Comparison of ENCODE assay signal across 12 mouse cellular contexts in genomic region chrX:138170146-138170545, GRCm38 (mm10). TPM values are rescaled to one million over a fixed set of nuclear protein-coding genes. Genes with fewer than 3 reads are reported as not detected.
A peak's percentile ranks its signal among the peaks of the same experiment; 100 is the strongest.
DNase-seq lines count a peak whose midpoint lies in the region; ATAC-seq and TF ChIP-seq lines count a peak whose summit lies in the region.
"Had no signal": no experiment of that assay in that cellular context is flagged by ENCODE, and none has a peak within 500 bp of the region (broad histone marks: within the 10 kb centered on the region; RNA-seq: fewer than 3 reads in every experiment).

No protein-coding gene starts in this region.

- no peak overlapping the region for H3K9ac ChIP-seq in forebrain, postnatal 0 days
- H3K9ac ChIP-seq in forebrain, embryonic 12.5 days: no peak overlapping the region
- H3K9ac ChIP-seq: embryonic facial prominence, embryonic 12.5 days had no signal

- no peaks in the 10 kb centered on the region for H3K9me3 ChIP-seq in forebrain, postnatal 0 days (ENCODE audit: low read length)
- no peaks in the 10 kb centered on the region for H3K9me3 ChIP-seq in forebrain, embryonic 12.5 days
- H3K9me3 ChIP-seq: embryonic facial prominence, embryonic 12.5 days had no signal

- no peak overlapping the region for H3K4me3 ChIP-seq in forebrain, postnatal 0 days (ENCODE audit: low read depth, low read length)
- H3K4me3 ChIP-seq in forebrain, embryonic 12.5 days (replicated peaks): no peak overlapping the region
- H3K4me3 ChIP-seq: embryonic facial prominence, embryonic 12.5 days had no signal

- no peak overlapping the region for H3K27ac ChIP-seq in forebrain, postnatal 0 days (ENCODE audit: low read depth, low read length)
- H3K27ac ChIP-seq in forebrain, embryonic 12.5 days: no peak overlapping the region
- H3K27ac ChIP-seq: embryonic facial prominence, embryonic 12.5 days had no signal

- no peak overlapping the region for H3K4me2 ChIP-seq in forebrain, postnatal 0 days (ENCODE audit: low read depth)
- no peak overlapping the region for H3K4me2 ChIP-seq in forebrain, embryonic 12.5 days
- H3K4me2 ChIP-seq: embryonic facial prominence, embryonic 12.5 days had no signal

- H3K27me3 ChIP-seq in forebrain, postnatal 0 days (ENCODE audit: insufficient read depth, low read length): no peaks in the 10 kb centered on the region
- peaks cover 4% of the 10 kb centered on the region; the same call in 1 of the 2 replicates for H3K27me3 ChIP-seq in forebrain, embryonic 12.5 days
- H3K27me3 ChIP-seq: embryonic facial prominence, embryonic 12.5 days had no signal

- no peaks in the 10 kb centered on the region for H3K36me3 ChIP-seq in forebrain, postnatal 0 days (ENCODE audit: insufficient read depth)
- no peaks in the 10 kb centered on the region for H3K36me3 ChIP-seq in forebrain, embryonic 12.5 days (replicated peaks)
- H3K36me3 ChIP-seq: embryonic facial prominence, embryonic 12.5 days had no signal

- no peak for ATAC-seq in forebrain, postnatal 0 days
- ATAC-seq in forebrain, embryonic 12.5 days (ENCODE audit: low FRiP score): no peak
- no peak for ATAC-seq in frontal cortex, adult (ENCODE audit: low TSS enrichment)

- WGBS in forebrain, postnatal 0 days: 22% methylated on average over 3 of the region's 3 CpGs
- WGBS in forebrain, embryonic 12.5 days: 15% methylated on average over 3 of the region's 3 CpGs

- peak; percentile 62 for TF ChIP-seq CTCF in forebrain, postnatal 0 days (IDR thresholded peaks at IDR 0.05; ENCODE audit: low read depth)

- DNase-seq in forebrain, postnatal 0 days: peak; percentile 55
- peak; percentile 17 to 38 for DNase-seq in left cerebral cortex, postnatal 14 days (ENCODE audit: low spot score in 2 of 2)
- DNase-seq in left cerebral cortex, postnatal 10 days (ENCODE audit: extremely low spot score in 1 of 2, low spot score in 2 of 2): no peak
- peak; percentile 26 for DNase-seq in NIH3T3 (ENCODE audit: low read depth)
- DNase-seq in mesoderm, embryonic 11.5 days (ENCODE audit: low read depth, low spot score): peak; percentile 19
- no peak for DNase-seq in gastrocnemius, postnatal 10 days

- intact Hi-C loops in left cerebral cortex, postnatal 14 days (cut with DNase I): loop anchor here (5.0 to 10.0 kb wide), 2 partner anchors 505 to 598 kb away; partner anchors contain the start of gene Il1rapl2
- intact Hi-C loops in left cerebral cortex, postnatal 10 days (cut with DNase I): loop anchor here (10.0 kb wide), 2 partner anchors 505 to 975 kb away; no protein-coding TSS in a partner anchor

- no peaks in the 10 kb centered on the region for H3K4me1 ChIP-seq in forebrain, postnatal 0 days (ENCODE audit: insufficient read depth)
- no peaks in the 10 kb centered on the region for H3K4me1 ChIP-seq in forebrain, embryonic 12.5 days
- H3K4me1 ChIP-seq: embryonic facial prominence, embryonic 12.5 days had no signal

RNA-seq across cellular contexts. Expression of gene Tex13a, which starts 39.2 kb away (rescaled TPM):
- total RNA-seq in forebrain, postnatal 0 days (2014; rRNA removed): not detected in 2 replicates
- polyA plus RNA-seq in forebrain, postnatal 0 days (2015; fragmentation: Nextera tagmentation; extraction: Ambion mirVana): not detected in 2 replicates
- not detected in 2 replicates for polyA plus RNA-seq in forebrain, embryonic 12.5 days (2016; fragmentation: Nextera tagmentation; extraction: Ambion mirVana)
- not detected for total RNA-seq in left cerebral cortex, postnatal 14 days (2021)
- total RNA-seq in left cerebral cortex, postnatal 10 days (2021): not detected
- total RNA-seq in gastrocnemius, postnatal 10 days (2021): not detected
- total RNA-seq: heart, postnatal 14 days; megakaryocyte progenitor cell, adult 5-6 weeks had no signal
- polyA plus RNA-seq: embryonic facial prominence, embryonic 12.5 days; stomach, embryonic 14.5 days had no signal

Comparison
In these comparisons a context has a peak if more than half of its experiments do, and no peak if none do; other contexts are left out.
1. DNase-seq: peak in forebrain, postnatal 0 days (single experiment), left cerebral cortex, postnatal 14 days (2 of 2), NIH3T3 (single experiment) and mesoderm, embryonic 11.5 days (single experiment); none in left cerebral cortex, postnatal 10 days (0 of 2) and gastrocnemius, postnatal 10 days (single experiment).